Mouse (Mus musculus): ENCODE results near the gene Slc31a2. TPM values are rescaled to one million over a fixed set of nuclear protein-coding genes. Genes with fewer than 3 reads are reported as not detected.
"Not testable (repeated sequence)": the region's sequence is repeated elsewhere in the genome, so short reads cannot be mapped to it uniquely, and the experiment has no call there.

Gene Slc31a2
- total RNA-seq (2022): 10 to 100 TPM in 1 of 4 experiments, 1 to 10 TPM in 3; 7.9 to 11.2 (median 9.4) TPM

DNA sequence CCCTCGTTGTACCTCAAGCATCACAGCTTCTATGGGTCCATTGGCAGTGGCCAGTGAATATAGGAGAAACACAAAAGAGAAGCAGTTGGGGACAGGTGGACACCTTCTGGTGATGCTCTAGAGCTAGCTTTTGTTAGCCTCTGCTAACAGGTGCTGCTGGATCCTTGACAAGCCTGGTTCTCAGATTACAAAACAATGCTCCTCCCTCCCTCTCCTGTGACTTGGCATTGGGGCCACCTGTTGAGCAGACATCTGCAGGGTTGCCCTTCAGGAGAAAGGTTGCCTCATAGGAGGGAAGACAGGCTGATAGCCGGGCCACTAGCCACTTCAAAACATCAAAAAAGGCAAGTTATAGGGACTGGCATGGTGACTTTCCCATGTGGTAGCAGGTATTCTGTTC lies at the start of gene Slc31a2:
TSS of gene Slc31a2 (plus strand) at position 287 of the 400 bp plus-strand sequence.
- DNase-seq (ENCODE audit: low spot score in 2 of 2): no peak

DNA sequence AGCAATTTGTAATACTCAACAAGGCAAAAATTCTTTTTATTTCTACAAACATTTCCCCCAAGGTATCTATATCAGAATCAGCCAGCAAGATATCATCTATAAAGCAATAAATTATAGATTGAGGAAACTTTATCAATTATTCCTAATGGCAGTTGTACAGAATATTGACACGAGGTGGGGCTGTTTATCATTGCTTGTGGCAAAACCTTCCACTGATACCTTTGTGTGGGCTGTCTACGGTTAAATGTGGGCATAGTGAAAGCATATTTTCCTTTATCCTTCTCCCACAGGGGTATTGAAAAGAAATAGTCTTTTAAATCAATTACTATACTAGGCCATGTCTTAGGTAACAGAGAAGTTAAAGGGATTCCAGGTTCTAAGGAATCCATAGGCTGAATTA lies 48.9 kb upstream of the Slc31a2 start:
- no peak for DNase-seq (ENCODE audit: low spot score in 2 of 2)

DNA sequence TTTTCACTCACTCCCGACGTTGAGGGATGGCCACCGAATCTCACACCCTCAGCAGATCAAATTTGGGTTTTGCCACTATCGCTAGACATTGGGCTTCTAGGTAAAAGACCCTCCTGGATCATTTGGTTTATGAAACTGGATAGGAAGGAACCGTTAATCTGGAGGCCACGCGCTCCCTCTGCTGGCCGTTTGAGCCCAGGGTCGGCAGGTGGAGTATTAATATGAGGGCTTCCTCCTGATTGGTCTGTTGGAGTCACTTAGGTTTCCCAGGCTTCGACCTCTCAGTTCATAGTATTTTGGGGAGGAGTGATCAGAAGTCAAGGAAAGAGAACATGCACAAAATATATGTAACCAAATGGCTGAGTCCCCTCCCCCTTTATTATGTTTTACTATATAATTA lies 34.0 kb upstream of the Slc31a2 start:
- peak in 1 of 2 experiments; percentile 47 for DNase-seq (ENCODE audit: low spot score in 2 of 2)

DNA sequence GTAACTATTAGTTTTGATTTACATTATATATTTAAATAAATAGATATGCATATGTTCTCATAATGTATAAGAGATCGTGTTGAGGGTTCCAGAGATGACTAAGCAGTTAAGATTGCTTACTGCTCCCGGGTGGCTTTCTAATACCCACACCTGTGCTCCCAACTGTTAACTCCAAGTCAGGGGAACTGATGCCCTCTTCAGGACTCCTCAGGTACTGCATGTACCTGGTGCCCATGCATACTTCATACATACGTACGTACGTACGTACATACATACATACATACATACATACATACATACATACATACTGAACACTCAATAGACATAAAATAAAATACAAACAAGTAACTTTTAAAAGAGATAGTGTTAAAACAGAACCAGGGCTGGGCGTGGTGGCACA lies 32.9 kb upstream of the Slc31a2 start:
- no peak for DNase-seq (ENCODE audit: low spot score in 2 of 2)

DNA sequence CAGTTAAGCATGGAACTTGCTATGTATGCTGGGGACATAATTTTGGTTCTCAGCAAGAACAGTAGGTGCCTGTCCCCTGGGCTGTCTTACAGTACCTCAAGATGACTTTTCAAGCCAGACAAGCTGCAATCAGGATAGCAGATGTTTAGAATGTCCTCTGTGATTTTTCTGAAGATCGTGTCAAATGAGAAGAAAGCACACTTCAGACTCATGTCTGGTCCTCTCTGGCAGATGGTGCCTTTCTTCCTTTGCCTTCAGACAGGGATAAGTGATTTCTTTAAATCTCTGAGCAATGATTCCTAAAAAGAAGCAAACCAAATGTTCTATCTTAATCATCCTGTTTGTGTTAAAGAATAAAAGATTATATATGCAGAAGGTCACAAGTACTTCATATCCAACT lies 32.2 kb upstream of the Slc31a2 start:
- no peak for DNase-seq (ENCODE audit: low spot score in 2 of 2)

DNA sequence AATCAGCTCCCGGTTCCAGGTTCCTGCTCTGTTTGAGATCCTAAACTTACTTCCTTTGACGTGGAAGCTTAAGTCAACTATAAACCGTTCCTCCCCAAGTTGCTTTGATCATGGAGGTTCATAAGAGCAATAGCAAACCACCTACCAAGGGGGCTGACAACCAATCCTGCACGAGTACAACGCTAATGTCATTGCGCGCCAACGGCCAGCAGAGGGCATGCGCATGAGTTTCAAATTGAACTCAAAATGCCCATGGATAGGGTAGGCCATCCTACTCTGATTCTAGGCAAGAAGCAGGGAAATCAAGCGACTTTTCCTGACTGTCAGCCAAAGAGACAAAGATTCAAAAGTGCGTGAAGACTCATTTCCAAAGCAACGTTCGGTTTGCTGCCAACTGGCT lies 31.6 kb upstream of the Slc31a2 start, which contains the start of gene Zfp37:
TSS of gene Zfp37 (minus strand) at position 279 of the 400 bp plus-strand sequence.
- no peak for DNase-seq (ENCODE audit: low spot score in 2 of 2)

DNA sequence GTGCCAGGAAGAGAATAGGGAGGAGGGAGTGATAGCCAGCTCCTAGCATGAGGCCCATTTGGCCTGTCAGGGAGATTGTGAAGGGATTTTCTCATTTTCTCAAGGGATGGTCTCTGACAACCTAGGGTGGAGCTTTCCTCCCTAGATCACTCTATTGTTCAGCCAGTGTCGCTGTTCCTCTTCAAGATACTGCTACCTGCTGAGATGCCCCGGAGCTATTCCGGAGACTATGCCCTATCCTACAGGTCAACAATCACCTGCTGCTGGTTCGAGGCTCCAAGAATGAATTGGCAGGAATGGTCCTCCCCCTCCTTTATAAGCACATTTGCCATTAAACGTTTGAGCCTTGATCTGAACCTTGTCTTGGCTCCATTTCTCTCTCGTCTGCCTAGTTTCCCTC lies 21.8 kb upstream of the Slc31a2 start:
- no peak for DNase-seq (ENCODE audit: low spot score in 2 of 2)

DNA sequence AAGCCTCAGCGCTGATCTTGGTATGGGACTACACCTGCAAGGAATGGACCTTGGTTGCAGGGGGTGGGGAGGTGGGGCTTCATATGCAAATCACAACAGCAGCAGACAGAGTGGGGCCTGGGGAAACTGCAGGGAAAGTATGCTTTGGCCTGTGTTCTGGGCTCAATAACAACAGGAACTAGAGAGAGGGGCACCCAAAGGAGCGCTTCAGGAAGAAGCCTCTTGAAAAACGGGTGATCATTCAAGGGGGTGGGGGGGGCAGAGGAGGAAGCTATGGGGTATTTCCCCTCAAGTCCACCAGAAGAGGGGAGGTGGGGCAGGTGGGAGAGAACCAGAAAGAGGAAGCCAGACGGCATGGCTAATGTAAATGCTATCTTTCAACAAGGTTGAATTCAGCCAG lies 14.0 kb upstream of the Slc31a2 start:
- no peak for DNase-seq (ENCODE audit: low spot score in 2 of 2)

DNA sequence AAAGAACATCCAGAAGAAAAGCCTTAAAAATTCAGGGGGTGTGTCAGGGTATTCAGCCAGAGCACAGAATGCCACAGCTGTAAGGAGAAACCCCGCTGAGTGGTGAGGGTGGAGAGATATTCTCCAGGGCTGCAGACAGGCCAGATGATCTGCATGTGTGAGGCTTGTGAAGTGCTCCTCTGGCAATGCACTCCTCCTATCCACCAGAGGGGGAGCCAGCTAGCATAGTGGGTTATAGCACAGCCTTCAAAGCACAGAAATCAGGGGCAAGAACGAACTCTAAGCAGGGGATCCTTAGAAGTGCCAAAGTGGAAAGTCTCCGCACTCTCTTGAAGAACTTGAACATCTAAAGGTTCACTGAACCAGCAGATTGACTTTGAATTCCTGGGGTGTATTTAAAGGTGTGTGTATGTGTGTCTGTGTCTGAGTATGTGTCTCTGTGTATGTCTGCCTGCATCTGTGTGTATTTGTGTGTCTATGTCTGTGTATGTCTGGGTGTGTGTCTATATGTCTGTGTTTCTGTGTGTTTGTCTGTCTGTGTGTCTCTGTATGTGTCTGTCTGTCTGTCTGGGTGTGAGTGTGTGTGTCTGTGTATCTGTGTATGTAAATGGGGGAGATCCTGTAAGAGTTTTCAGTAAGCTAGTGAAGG lies 11.3 kb upstream of the Slc31a2 start:
- DNase-seq (ENCODE audit: low spot score in 2 of 2): no peak

DNA sequence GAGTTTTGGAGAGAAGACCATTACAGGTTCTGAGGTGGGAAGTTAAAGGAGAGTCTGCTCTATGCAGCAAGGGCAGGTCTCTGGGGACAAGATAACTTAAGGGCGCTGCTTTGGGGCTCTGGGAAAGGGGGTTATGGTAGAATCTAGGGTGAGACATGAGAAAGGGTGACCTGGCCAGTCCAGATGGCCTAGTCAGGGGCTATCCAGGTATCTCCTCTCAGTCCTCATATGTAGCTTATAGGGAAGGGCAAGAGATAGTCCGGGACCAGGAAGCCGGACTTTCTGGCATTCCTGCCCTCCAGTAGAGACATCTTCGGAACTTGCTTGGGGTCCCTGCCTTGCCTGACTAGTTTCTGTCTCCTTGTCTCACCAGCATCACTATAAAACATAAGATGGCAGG lies 10.6 kb upstream of the Slc31a2 start:
- DNase-seq (ENCODE audit: low spot score in 2 of 2): no peak

DNA sequence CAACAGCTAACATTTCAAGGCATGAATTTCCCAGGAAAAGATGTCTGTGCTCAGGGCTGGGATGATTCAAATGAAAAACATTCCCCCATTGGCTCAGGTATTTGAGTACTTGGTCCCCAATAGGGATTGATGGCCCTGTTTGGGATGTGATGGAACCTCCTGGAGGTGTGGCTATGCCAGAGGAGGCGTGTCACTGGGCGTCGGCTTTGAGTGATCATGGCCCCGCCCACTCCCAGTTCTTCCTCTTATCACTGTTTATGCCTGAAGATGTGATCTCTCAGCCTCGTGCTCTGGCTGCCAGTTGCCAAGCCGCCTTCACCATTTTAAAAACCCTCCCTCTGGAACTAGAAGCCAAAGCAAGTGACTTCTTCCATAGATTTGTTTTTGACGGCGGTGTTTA lies 7.8 kb upstream of the Slc31a2 start:
- no peak for DNase-seq (ENCODE audit: low spot score in 2 of 2)

DNA sequence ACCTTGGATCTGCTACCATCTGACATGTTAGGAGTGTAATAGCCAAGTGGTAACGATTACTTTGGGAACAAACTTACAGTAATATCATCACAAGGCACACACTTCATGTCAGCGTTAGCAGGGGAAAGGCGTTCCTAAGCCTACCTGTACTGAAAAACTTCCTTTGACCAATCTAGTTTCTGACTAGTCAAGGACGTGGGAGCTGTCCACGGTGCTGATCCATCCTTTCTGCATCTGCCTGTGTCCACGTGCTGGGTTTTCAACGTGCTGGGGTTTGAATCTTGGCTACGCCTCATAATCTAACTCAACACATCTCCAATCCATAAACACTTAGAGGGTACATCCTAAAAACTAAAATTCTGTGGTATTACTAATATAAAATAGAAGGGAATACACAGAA lies 5.4 kb upstream of the Slc31a2 start:
- DNase-seq (ENCODE audit: low spot score in 2 of 2): no peak

DNA sequence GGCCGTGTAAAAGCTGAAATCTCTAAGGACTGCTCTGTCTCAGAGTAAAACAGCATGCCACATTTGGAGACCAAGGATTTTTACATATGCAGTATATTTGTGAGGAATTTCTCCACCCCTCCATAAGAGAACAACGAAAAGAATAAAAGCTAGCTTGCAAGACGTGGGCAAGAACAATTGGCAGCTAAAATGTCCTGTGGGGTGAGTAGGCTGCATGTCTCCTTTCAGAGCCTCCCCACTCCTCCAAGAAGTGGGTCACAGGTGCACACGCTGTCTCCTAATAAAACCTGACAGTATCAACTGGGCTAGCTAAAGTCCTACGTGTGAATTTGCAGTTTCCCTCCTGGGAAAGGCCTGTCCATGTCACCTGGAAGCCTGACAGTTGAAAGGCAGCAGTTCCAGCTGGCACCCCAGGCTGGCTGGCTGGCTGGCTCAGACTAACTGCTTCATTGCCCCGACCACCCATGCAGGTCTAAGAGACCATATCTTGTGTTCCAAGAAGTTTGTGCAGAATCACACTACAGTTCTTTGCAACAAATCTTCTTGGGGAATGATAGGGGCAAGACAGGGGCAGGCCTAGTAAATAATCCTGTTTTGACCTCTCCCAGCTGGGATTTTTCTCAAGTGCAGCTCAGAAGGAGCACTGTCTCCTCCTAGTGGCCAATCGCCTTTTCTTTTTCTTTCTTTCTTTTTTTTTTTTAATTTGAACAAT lies 927 bp downstream of the Slc31a2 start:
- DNase-seq (ENCODE audit: low spot score in 2 of 2): no peak

DNA sequence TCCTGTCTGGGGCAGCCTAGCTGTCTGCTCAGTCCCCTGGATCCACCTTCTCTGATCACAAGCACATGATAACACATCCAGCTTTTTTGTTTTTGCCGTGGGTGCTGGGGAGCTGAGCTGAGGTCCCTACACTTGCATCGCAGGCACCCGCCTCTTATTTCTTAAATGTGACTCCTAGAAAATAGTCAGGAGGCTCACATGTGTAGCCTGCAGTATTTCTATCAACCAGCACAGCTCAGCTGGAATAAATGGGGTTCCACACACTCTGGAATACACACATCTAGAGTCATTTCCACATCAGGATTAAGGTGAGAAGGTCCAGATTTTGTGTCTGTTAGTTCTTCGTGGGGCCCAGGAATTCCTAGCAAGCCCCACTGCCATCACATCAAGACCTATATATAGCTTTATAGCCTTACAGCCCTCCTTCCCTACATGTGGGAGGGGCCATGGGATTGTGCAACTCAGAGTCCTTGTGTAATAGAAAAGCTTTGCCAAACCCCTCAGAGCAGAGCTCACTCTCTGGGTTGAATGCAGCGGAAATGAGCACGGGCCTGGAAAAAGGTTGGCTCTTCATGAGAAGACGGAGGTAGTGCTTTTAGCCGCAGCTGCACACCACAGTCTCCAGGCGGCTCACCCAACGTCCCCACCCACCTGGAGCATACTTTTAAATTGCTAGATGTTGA lies 2.9 kb downstream of the Slc31a2 start:
- DNase-seq (ENCODE audit: low spot score in 2 of 2): no peak

DNA sequence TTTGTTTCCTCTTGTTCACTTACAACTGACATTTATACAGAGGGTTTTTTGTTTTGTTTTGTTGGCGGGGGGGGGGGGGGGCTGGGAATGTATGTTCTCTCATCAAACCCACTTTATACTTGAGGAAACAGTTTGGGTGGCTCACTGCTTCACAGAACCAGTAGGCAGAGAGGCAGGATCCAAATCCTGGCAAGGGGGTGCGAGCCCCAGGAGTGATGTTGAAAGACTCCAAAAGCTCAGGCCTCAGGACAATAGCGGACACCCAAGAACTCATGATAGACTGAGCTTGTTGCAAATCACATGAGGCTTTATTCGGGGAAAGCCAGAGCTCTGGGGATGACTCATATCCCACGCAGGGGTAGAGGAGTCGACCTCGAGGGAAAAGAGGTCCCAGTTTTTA lies 3.7 kb downstream of the Slc31a2 start:
- not testable (repeated sequence) for DNase-seq (ENCODE audit: low spot score in 2 of 2)

DNA sequence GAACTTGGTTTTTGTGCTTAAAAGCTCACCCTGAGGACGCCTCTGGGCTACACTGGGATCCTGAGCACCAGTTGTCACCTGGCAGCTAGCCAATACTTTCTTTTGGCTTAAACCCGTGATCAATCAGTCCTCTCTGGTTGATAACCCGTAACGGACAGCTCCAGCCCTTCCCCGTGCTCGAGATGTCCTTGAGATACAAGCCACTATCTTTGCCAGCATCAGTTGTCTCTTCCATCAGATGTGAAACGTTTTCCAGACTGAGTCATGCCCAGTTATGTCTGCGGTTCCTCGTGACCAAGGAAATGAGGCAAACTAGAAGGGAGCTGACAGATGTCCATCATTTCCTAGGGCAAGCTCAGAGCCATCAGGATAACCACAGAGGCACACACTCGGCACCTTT lies 4.7 kb downstream of the Slc31a2 start:
- no peak for DNase-seq (ENCODE audit: low spot score in 2 of 2)

DNA sequence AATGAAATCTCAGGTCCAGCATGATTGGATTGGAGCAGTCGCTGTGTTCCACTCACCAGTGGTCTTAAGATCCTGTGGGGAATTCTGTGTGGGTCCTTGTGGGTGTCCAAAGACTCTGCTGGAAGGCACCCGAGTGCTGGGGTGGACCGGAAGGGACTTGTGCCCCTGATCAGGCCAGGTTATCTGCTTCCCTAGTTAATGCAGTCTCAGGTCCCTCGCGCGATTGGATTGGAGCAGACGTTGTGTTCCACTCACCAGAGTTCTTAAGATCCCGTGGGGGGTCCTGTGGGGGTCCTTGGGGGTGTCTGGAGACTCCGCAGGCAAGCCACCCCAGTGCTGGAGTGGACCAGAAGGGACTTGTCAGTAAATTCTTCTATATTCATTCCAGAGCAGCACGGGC lies 10.3 kb downstream of the Slc31a2 start:
- no peak for DNase-seq (ENCODE audit: low spot score in 2 of 2)

DNA sequence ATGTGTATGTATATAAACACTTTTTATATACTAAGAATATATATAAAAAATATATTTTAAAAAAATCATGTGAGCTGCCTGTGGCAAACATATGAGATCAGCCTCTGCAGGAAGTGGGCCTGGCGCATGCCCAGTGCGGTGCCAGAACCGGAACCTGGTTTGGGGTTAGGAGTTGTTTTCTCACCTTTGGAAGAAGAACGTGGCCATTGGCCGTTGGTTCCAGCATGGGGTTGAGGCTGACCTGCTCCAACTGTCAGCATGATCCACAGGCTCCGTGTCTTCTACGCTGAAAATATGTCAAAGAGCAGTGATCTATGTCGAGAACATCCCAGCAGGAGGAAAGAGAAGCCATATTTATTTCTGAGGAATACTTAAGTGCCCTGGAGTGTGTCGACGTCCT lies 11.6 kb downstream of the Slc31a2 start:
- DNase-seq (ENCODE audit: low spot score in 2 of 2): no peak

DNA sequence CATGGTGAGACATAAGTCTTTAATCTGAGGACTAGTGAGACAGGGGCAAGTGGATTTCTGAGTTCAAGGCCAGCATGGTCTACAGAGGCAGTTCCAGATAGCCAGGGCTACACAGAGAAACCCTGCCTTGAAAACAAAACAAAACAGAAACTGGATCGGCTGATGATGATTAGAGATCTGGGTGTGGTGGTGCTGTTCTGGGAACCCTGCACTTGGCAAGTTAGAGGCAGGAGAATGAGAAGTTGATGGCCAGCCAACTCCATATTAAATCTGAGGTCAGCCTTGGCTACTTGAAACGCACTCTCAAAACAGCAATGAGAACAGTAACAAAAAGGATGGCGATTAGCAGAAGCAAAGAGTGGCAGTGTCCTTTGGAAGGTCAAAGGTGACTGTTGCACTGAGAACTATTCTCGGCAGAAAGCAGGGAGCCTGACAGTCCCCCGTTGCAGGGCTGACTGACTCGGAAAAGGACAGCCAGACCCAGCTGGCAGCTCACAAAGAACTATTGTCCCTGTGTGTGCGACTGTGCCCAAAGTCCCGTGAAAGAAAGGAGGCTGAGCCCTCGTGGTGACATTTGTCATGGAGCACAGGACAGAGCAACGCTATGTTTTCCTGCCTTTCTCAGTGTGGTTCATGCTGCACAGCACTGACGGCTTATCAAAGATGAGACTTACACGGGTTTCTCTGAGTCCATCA lies 12.6 kb downstream of the Slc31a2 start:
- no peak for DNase-seq (ENCODE audit: low spot score in 2 of 2)

DNA sequence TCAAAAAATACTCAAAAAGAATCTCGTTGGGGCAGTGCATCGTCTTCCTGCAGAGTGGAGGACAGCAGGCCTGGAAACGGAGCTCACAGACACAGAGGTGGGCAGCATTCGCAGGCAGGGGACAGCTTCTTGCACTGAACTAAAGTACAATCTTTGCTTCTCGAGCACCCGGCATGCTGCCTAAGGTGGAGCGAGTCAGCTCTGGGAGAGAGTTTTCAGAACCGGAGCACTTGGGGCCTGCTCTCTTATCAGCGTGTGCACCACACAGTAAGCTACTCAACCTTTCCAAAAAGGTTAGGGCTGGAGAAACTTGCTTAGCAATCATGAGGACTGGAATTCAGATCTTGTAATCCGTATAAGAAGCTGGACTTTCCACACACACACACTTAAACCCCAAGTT lies 14.3 kb downstream of the Slc31a2 start:
- no peak for DNase-seq (ENCODE audit: low spot score in 2 of 2)

DNA sequence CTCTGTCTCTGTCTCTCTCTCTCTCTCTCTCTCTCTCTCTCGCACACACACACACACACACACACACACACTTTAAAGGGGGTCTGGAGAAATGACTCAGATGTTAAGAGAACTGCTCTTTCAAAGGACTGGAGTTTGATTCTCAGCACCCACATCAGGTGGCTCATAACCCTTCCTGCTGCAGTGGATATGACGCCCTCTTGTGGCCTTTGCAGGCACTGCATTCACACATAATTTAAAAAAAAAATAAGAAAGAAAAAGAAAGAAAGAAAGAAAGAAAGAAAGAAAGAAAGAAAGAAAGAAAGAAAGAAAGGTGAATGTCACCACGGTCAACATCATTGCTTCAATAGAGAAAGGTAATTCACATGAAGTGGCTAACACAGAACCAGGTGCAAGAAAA lies 14.9 kb downstream of the Slc31a2 start:
- DNase-seq (ENCODE audit: low spot score in 2 of 2): no peak

DNA sequence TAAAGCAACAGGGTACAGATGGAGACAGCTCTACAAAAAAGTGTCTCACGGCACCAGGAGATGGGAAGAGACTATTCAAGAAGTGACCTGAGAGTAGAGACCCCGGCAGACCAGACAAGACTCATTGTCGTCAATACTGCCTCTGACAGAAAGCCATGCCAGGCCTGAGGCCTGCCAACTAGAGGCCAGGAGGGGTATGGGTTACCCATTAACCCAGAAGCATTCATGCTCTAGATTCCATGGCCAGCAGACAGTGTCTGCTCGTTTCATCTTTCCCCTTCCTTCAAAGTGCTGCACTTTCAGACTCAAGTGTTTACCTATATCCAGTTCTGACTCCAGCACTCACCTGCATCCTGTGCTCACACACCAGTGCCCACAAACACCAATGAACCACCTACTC lies 15.7 kb downstream of the Slc31a2 start:
- no peak for DNase-seq (ENCODE audit: low spot score in 2 of 2)

Measured in left cerebral cortex, adult 8-10 months (tissue).